Mouse (Mus musculus) stomach, postnatal 0 days (tissue): ENCODE results near the gene Syngr1.

Source experiments
- CTCF ChIP-seq: IDR thresholded peaks from 2 replicates; pipeline ENCODE4 v1.5.1; 2016; ENCODE audit warnings: antibody characterized with exemption, low read depth, mild to moderate bottlenecking, moderate library complexity
- EP300 ChIP-seq: optimal IDR thresholded peaks from 2 replicates; pipeline ENCODE3; 2016; ENCODE audit warnings: antibody characterized with exemption

- TF ChIP-seq CTCF = no peak
- TF ChIP-seq EP300 = no peak
These were observed 30.7 kb downstream of the Syngr1 start for GRCm38 (mm10) chr15:80121721-80122325.
